Mouse (Mus musculus): ENCODE results near the gene Usp2.

DNA sequence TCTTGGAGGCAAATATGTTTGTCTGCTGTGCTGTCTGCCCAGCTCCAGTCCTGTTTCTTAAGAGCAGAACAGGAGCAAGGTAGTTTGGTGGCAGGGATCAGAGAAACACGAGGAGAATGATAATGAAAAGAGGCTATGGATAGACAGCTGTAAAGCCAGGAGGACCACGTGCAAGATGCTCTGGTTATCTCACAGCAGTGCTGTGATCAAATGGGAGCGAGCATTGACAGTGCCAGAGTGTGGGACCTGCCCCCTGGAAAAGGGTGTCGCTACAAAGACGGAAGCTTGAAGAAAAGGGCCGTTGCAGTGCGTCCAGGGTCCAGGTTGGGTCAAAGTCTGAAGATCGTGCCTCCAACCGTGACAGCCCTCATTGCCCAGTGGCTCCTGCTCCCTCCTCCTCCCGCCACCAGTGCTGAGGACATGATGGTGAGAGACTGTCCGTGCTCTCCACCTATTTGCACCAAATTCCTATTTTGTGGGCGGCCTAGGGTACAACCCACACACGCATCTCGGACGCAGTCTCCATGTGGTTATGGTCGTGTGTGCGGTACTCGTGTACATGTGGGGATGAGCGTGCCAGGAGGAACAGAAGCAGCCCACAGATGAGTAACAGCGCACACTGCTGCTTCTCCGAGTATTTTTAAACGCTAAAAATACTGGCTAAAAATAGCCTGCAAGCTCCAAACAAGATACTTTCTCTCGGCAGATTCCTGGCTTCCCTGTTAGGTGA lies 16.7 kb downstream of the Usp2 start:
- TF ChIP-seq POLR2A (IDR thresholded peaks at IDR 0.05; ENCODE audit: insufficient read depth, low read length) (no peak), CTCF (IDR thresholded peaks at IDR 0.05; ENCODE audit: low read depth, low read length) (no peak), EP300 (IDR thresholded peaks at IDR 0.05; ENCODE audit: insufficient read depth, low read depth, low read length) (no peak)

Measured in ES-Bruce4 (cell line).